Mouse (Mus musculus): ENCODE measurements around the gene Chn2.

Chn2 gene

GRCm38 (mm10) chr6:54183825-54184578, 144.6 kb downstream of the Chn2 start:
- in situ Hi-C loops (cut with MboI; ENCODE audit: low sequenced_read_pairs) = no loop called here

GRCm38 (mm10) chr6:54193631-54194305, 154.4 kb downstream of the Chn2 start:
- in situ Hi-C loops (cut with MboI; ENCODE audit: low sequenced_read_pairs) = no loop called here

- in situ Hi-C loops (cut with MboI; ENCODE audit: low sequenced_read_pairs) = no loop called here
Measured at GRCm38 (mm10) chr6:54197821-54198412, 158.6 kb downstream of the Chn2 start.

- in situ Hi-C loops (cut with MboI; ENCODE audit: low sequenced_read_pairs) = no loop called here
Measured at GRCm38 (mm10) chr6:54199516-54199915, 160.2 kb downstream of the Chn2 start.

- in situ Hi-C loops (cut with MboI; ENCODE audit: low sequenced_read_pairs) = no loop called here
Measured at GRCm38 (mm10) chr6:54200031-54200722, 160.8 kb downstream of the Chn2 start.

GRCm38 (mm10) chr6:54202311-54203020, 163.1 kb downstream of the Chn2 start:
- in situ Hi-C loops (cut with MboI; ENCODE audit: low sequenced_read_pairs) = no loop called here

- in situ Hi-C loops (cut with MboI; ENCODE audit: low sequenced_read_pairs) = no loop called here
Measured at GRCm38 (mm10) chr6:54203316-54203715, 164.0 kb downstream of the Chn2 start.

- in situ Hi-C loops (cut with MboI; ENCODE audit: low sequenced_read_pairs) = no loop called here
Measured at GRCm38 (mm10) chr6:54203926-54204325, 164.6 kb downstream of the Chn2 start.

GRCm38 (mm10) chr6:54204931-54205330, 165.6 kb downstream of the Chn2 start:
- in situ Hi-C loops (cut with MboI; ENCODE audit: low sequenced_read_pairs) = no loop called here

GRCm38 (mm10) chr6:54205471-54205870, 166.1 kb downstream of the Chn2 start:
- in situ Hi-C loops (cut with MboI; ENCODE audit: low sequenced_read_pairs) = no loop called here

- in situ Hi-C loops (cut with MboI; ENCODE audit: low sequenced_read_pairs) = no loop called here
Measured at GRCm38 (mm10) chr6:54206221-54206738, 166.9 kb downstream of the Chn2 start.

- in situ Hi-C loops (cut with MboI; ENCODE audit: low sequenced_read_pairs) = no loop called here
Measured at GRCm38 (mm10) chr6:54208786-54209185, 169.4 kb downstream of the Chn2 start.

- in situ Hi-C loops (cut with MboI; ENCODE audit: low sequenced_read_pairs) = no loop called here
Measured at GRCm38 (mm10) chr6:54210971-54211370, 171.6 kb downstream of the Chn2 start.

GRCm38 (mm10) chr6:54211939-54212338, 172.6 kb downstream of the Chn2 start:
- in situ Hi-C loops (cut with MboI; ENCODE audit: low sequenced_read_pairs) = no loop called here

- in situ Hi-C loops (cut with MboI; ENCODE audit: low sequenced_read_pairs) = no loop called here
Measured at GRCm38 (mm10) chr6:54213743-54214142, 174.4 kb downstream of the Chn2 start.

- in situ Hi-C loops (cut with MboI; ENCODE audit: low sequenced_read_pairs) = no loop called here
Measured at GRCm38 (mm10) chr6:54215636-54216035, 176.3 kb downstream of the Chn2 start.

- in situ Hi-C loops (cut with MboI; ENCODE audit: low sequenced_read_pairs) = no loop called here
Measured at GRCm38 (mm10) chr6:54216512-54216911, 177.2 kb downstream of the Chn2 start.

- in situ Hi-C loops (cut with MboI; ENCODE audit: low sequenced_read_pairs) = no loop called here
Measured at GRCm38 (mm10) chr6:54220124-54220523, 180.8 kb downstream of the Chn2 start.

GRCm38 (mm10) chr6:54223529-54223928, 184.2 kb downstream of the Chn2 start:
- in situ Hi-C loops (cut with MboI; ENCODE audit: low sequenced_read_pairs) = no loop called here

- in situ Hi-C loops (cut with MboI; ENCODE audit: low sequenced_read_pairs) = no loop called here
Measured at GRCm38 (mm10) chr6:54224325-54224724, 185.0 kb downstream of the Chn2 start.
